Mouse (Mus musculus) liver, embryonic 11.5 days (tissue): Measurements from ENCODE around the gene Tbkbp1. TPM values are rescaled to one million over a fixed set of nuclear protein-coding genes. Genes with fewer than 3 reads are reported as not detected.

Experiments used
- ATAC-seq: fragments of 200-750 bp; cut with Nextera tagmentation; replicated peaks from 2 replicates; pipeline ENCODE4 v1.8.0; 2017; ENCODE audit warnings: moderate number of reproducible peaks, mild to moderate bottlenecking, moderate TSS enrichment, moderate library complexity; ENCODE audit not compliant: low FRiP score
- DNase-seq: peaks from one replicate; pipeline ENCODE4 v3.0.0-alpha.2; 2017; ENCODE audit warnings: low spot score
- H3K27ac ChIP-seq: fragments of 300-500 bp; sonication (generic); 2 replicates; pipeline ENCODE4 v1.5.1; 2014; ENCODE audit warnings: mild to moderate bottlenecking, low read depth, low read length, control low read depth
- H3K27me3 ChIP-seq: fragments of 300-500 bp; sonication (generic); replicated peaks from 2 replicates; pipeline ENCODE4 v1.6.1; 2014; ENCODE audit warnings: low read length, mixed read lengths; ENCODE audit not compliant: control insufficient read depth, insufficient read depth
- H3K36me3 ChIP-seq: fragments of 300-500 bp; sonication (generic); 2 replicates; pipeline ENCODE4 v1.6.1; 2014; ENCODE audit warnings: mild to moderate bottlenecking, low read length, moderate library complexity, mixed read lengths; ENCODE audit not compliant: control insufficient read depth, insufficient read depth
- H3K4me1 ChIP-seq: fragments of 300-500 bp; sonication (generic); replicated peaks from 2 replicates; pipeline ENCODE4 v1.6.1; 2014; ENCODE audit warnings: low read length, mixed read lengths; ENCODE audit not compliant: control insufficient read depth, insufficient read depth
- H3K4me2 ChIP-seq: fragments of 300-500 bp; sonication (generic); 2 replicates; pipeline ENCODE4 v1.6.1; 2014; ENCODE audit warnings: mild to moderate bottlenecking, control low read depth, moderate library complexity
- H3K4me3 ChIP-seq: fragments of 300-500 bp; sonication (generic); 2 replicates; pipeline ENCODE4 v1.5.1; 2014; ENCODE audit warnings: low read depth, low read length, control low read depth
- H3K9ac ChIP-seq: fragments of 300-500 bp; sonication (generic); 2 replicates; pipeline ENCODE4 v1.6.1; 2014; ENCODE audit warnings: low read depth, low read length, control low read depth
- H3K9me3 ChIP-seq: fragments of 300-500 bp; sonication (generic); 2 replicates; pipeline ENCODE4 v1.6.1; 2016; ENCODE audit warnings: low read length, inconsistent platforms, mixed read lengths; ENCODE audit not compliant: control insufficient read depth
- WGBS: fragments of 180-500 bp; shearing (Covaris S2); extraction: QIAGEN DNeasy Blood & Tissue Kit; methylation state at CpG from one replicate; pipeline ENCODE4 v1.1.7; 2014; 5-methylcytosine and 5-hydroxymethylcytosine counted together
- polyA plus RNA-seq: library from polyadenylated mRNA; unstranded; fragments of >200 nt; fragmentation: Nextera tagmentation; extraction: Ambion mirVana; gene quantifications from 2 replicates; pipeline ENCODE4 v1.2.1, GENCODE M21; 2014

The Tbkbp1 gene
- polyA plus RNA-seq, 1 experiment from 2014 or later = 5.4 TPM

GRCm38 (mm10) chr11:97189231-97189630 lies 37.9 kb upstream of the Tbkbp1 start:
- peak overlapping the region; percentile 97 for H3K4me2 ChIP-seq
- WGBS = 37% methylated on average over 3 of the region's 3 CpGs
- H3K4me1 ChIP-seq = peaks cover 20% of the 10 kb centered on the region
- H3K27ac ChIP-seq = peak overlapping the region; percentile 100
- no peaks in the 10 kb centered on the region for H3K9me3 ChIP-seq
- no peaks in the 10 kb centered on the region for H3K27me3 ChIP-seq
- H3K4me3 ChIP-seq = peak overlapping the region; percentile 93
- ATAC-seq (no peak), DNase-seq (no peak)
- H3K36me3 ChIP-seq = peaks cover 8% of the 10 kb centered on the region; the same call in 1 of the 2 replicates
- peak overlapping the region; percentile 88 for H3K9ac ChIP-seq

GRCm38 (mm10) chr11:97188643-97188955 lies 37.3 kb upstream of the Tbkbp1 start:
- H3K4me2 ChIP-seq = peak overlapping the region; percentile 97
- DNase-seq (no peak), ATAC-seq (no peak)
- peak overlapping the region; percentile 88 for H3K9ac ChIP-seq
- no peaks in the 10 kb centered on the region for H3K9me3 ChIP-seq
- H3K36me3 ChIP-seq = peaks cover 13% of the 10 kb centered on the region; the same call in 1 of the 2 replicates
- WGBS = 1% methylated on average over 15 of the region's 15 CpGs
- no peaks in the 10 kb centered on the region for H3K27me3 ChIP-seq
- peak overlapping the region; percentile 100 for H3K27ac ChIP-seq
- H3K4me1 ChIP-seq = peaks cover 23% of the 10 kb centered on the region
- H3K4me3 ChIP-seq = peak overlapping the region; percentile 93

- Histone ChIP-seq H3K4me1 (peaks cover 23% of the 10 kb centered on the region), H3K4me2 (peak within 1 kb of the TSS; percentile 97), H3K36me3 (peaks cover 13% of the 10 kb centered on the region; the same call in 1 of the 2 replicates), H3K9ac (peak within 1 kb of the TSS; percentile 97), H3K4me3 (peak within 1 kb of the TSS; percentile 93), H3K27ac (peak within 1 kb of the TSS; percentile 100), H3K9me3 (no peaks in the 10 kb centered on the region), H3K27me3 (no peaks in the 10 kb centered on the region)
- ATAC-seq = peak; percentile 92
- under 1% methylated on average over 97 of the region's 101 CpGs for WGBS
- peak; percentile 97 for DNase-seq
These were observed 36.7 kb upstream of the Tbkbp1 start, which contains the start of gene Kpnb1 for GRCm38 (mm10) chr11:97187764-97188642. Gene Kpnb1 (minus strand): TSS chr11:97187881.

DNA sequence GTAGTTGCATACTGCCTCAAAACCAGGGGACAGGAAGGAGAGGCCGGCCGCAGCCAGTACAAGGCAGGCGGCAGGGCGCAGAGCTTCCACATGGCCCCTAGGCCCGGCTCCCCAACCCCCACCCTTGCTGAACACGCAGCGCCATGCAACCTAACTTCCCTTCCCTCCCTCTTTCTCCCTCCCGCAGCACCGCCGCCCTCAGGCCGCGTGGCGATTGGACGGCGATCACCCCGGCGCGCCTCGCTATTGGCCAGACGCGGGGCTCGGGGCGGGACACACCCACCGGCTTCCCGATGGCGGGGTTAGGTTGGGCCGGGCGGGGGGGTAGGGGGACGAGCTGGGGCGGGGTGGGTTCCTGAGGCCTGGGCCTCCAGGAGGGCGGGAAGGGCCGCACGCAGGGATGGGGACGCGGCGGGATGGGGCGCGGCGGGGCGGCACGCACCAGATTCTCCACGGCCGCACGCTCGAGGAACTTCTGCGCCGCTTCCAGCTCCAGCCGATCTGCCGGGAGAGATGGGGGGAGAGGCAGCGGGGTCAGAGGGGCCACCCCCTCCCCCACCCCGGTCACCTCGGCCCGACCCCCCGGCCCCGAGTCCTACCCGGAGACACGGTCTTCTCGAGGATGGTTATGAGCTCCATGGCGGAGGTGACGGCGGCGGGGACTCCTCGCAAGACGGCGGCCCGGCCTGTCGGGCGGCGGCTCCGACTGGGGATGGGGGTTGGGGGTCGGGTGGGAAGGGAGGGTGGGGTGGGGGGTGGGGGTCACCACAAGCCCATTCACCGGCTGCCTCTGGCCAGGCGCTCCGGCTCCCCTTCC lies 35.9 kb upstream of the Tbkbp1 start:
- Histone ChIP-seq H3K4me1 (peaks cover 23% of the 10 kb centered on the region), H3K4me3 (peak overlapping the region; percentile 93), H3K36me3 (peaks cover 19% of the 10 kb centered on the region), H3K9ac (peak overlapping the region; percentile 97), H3K27me3 (no peaks in the 10 kb centered on the region), H3K9me3 (no peaks in the 10 kb centered on the region), H3K27ac (peak overlapping the region; percentile 99), H3K4me2 (peak overlapping the region; percentile 74)
- DNase-seq = peak; percentile 97
- ATAC-seq = peak; percentile 76
- 1% methylated on average over 74 of the region's 74 CpGs for WGBS

DNA sequence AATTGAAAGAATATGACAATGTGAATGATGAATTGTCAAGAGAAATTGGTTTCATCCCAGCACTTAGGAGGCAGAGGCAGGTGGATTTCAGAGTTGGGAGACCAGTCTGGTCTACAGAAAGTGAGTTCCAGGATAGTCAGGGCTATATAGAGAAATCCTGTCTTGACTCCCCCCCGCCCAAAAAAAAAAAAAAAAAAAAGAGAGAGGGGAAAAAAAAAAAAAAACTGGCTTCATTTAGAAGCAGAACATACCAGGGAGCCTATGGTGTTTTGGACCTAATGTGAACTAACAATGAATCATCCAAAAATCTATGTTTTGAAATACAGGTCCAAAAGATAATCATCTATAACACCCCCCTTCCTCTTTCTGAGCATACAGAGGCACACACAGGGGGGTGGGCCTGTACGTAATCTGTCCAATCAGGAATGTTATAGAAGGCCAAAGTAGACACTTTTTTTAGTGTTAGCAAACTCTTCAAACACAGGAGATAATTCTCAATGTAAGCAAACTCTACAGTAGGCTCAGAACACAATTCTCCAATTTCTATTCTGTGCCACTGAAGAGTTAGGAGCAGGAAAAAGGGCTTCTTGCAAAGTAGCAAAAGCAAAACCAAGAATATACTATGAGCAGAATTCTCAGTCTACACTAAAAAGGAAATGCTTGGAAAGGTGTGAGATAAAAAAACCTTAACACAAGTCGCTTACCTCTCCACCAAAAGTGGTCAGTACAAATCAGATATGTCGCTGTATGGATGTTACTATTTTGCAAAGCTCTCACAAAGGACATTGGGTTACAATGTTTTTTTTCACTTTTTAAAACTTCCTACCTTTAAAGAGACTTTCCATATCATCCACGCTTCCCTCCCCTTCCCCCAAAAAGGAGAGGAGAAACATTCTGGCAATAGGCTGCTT lies 34.7 kb upstream of the Tbkbp1 start:
- H3K4me2 ChIP-seq = peak overlapping the region; percentile 74
- peak overlapping the region; percentile 93 for H3K4me3 ChIP-seq
- H3K9me3 ChIP-seq = no peaks in the 10 kb centered on the region
- no peak for DNase-seq
- peak overlapping the region; percentile 79; the same call in 1 of the 2 replicates for H3K27ac ChIP-seq
- no peaks in the 10 kb centered on the region for H3K27me3 ChIP-seq
- H3K36me3 ChIP-seq = peaks cover 31% of the 10 kb centered on the region
- H3K4me1 ChIP-seq = peaks cover 23% of the 10 kb centered on the region
- peak overlapping the region; percentile 81 for H3K9ac ChIP-seq
- no peak for ATAC-seq
- WGBS = 37% methylated on average over 5 of the region's 5 CpGs

GRCm38 (mm10) chr11:97184875-97185274 lies 33.6 kb upstream of the Tbkbp1 start:
- H3K9ac ChIP-seq = no peak overlapping the region
- H3K27ac ChIP-seq = no peak overlapping the region
- H3K9me3 ChIP-seq = no peaks in the 10 kb centered on the region
- peak overlapping the region; percentile 44 for H3K4me2 ChIP-seq
- WGBS = 78% methylated on average over 5 of the region's 5 CpGs
- peaks cover 23% of the 10 kb centered on the region for H3K4me1 ChIP-seq
- peaks cover 42% of the 10 kb centered on the region for H3K36me3 ChIP-seq
- H3K27me3 ChIP-seq = no peaks in the 10 kb centered on the region
- ATAC-seq (no peak), DNase-seq (no peak)
- 0 out of 2 replicates have a peak overlapping the region, but pooled peaks have one; percentile 0 for H3K4me3 ChIP-seq

- ATAC-seq (no peak), DNase-seq (no peak)
- Histone ChIP-seq H3K36me3 (peaks cover 56% of the 10 kb centered on the region), H3K4me3 (no peak overlapping the region), H3K9me3 (no peaks in the 10 kb centered on the region), H3K9ac (no peak overlapping the region), H3K4me2 (no peak overlapping the region), H3K27ac (no peak overlapping the region), H3K4me1 (peaks cover 14% of the 10 kb centered on the region), H3K27me3 (no peaks in the 10 kb centered on the region)
- 92% methylated on average over 3 of the region's 3 CpGs for WGBS
These were observed 31.2 kb upstream of the Tbkbp1 start for GRCm38 (mm10) chr11:97182446-97182845.

GRCm38 (mm10) chr11:97181061-97181460 lies 29.8 kb upstream of the Tbkbp1 start:
- Histone ChIP-seq H3K9ac (no peak overlapping the region), H3K36me3 (peaks cover 68% of the 10 kb centered on the region), H3K9me3 (no peaks in the 10 kb centered on the region), H3K4me3 (no peak overlapping the region), H3K4me2 (no peak overlapping the region), H3K27ac (no peak overlapping the region), H3K27me3 (no peaks in the 10 kb centered on the region), H3K4me1 (peaks cover 12% of the 10 kb centered on the region)
- no peak for DNase-seq
- ATAC-seq = no peak
- 83% methylated on average over 5 of the region's 5 CpGs for WGBS
